Mouse (Mus musculus) forebrain, embryonic 16.5 days (tissue): Measurements from ENCODE around the gene Map3k5. TPM values are rescaled to one million over a fixed set of nuclear protein-coding genes. Genes with fewer than 3 reads are reported as not detected.
A peak's percentile ranks its signal among the peaks of the same experiment; 100 is the strongest.

Experiments used
- ATAC-seq: fragments of 200-750 bp; cut with Nextera tagmentation; 2 replicates; pipeline ENCODE4 v1.8.0; 2017; ENCODE audit warnings: mild to moderate bottlenecking, moderate library complexity
- H3K27ac ChIP-seq: fragments of 300-500 bp; sonication (generic); 2 replicates; pipeline ENCODE4 v1.5.1; 2014; ENCODE audit warnings: low read length, control low read depth
- H3K27me3 ChIP-seq: fragments of 300-500 bp; sonication (generic); replicated peaks from 2 replicates; pipeline ENCODE4 v1.6.1; 2014; ENCODE audit warnings: low read length; ENCODE audit not compliant: control insufficient read depth, insufficient read depth
- H3K36me3 ChIP-seq: fragments of 300-500 bp; sonication (generic); 2 replicates; pipeline ENCODE4 v1.6.1; 2014; ENCODE audit not compliant: control insufficient read depth, insufficient read depth
- H3K4me1 ChIP-seq: fragments of 300-500 bp; sonication (generic); replicated peaks from 2 replicates; pipeline ENCODE4 v1.6.1; 2014; ENCODE audit warnings: low read length; ENCODE audit not compliant: control insufficient read depth, insufficient read depth
- H3K4me2 ChIP-seq: fragments of 300-500 bp; sonication (generic); 2 replicates; pipeline ENCODE4 v1.6.1; 2014; ENCODE audit warnings: mild to moderate bottlenecking, low read length, control low read depth
- H3K4me3 ChIP-seq: fragments of 300-500 bp; sonication (generic); replicated peaks from 2 replicates; pipeline ENCODE4 v1.5.1; 2014; ENCODE audit warnings: mild to moderate bottlenecking, low read length, control low read depth
- H3K9ac ChIP-seq: fragments of 300-500 bp; sonication (generic); replicated peaks from 2 replicates; pipeline ENCODE4 v1.6.1; 2014; ENCODE audit warnings: low read depth, low read length, control low read depth
- H3K9me3 ChIP-seq: fragments of 300-500 bp; sonication (generic); 2 replicates; pipeline ENCODE4 v1.6.1; 2016; ENCODE audit warnings: low read length; ENCODE audit not compliant: control insufficient read depth
- WGBS: fragments of 180-500 bp; shearing (Covaris S2); extraction: QIAGEN DNeasy Blood & Tissue Kit; methylation state at CpG from one replicate; pipeline ENCODE4 v1.1.7; 2014; 5-methylcytosine and 5-hydroxymethylcytosine counted together
- polyA plus RNA-seq: library from polyadenylated mRNA; unstranded; fragments of >200 nt; fragmentation: Nextera tagmentation; extraction: Ambion mirVana; gene quantifications from 2 replicates; pipeline ENCODE4 v1.2.1, GENCODE M21; 2015

Gene Map3k5
- polyA plus RNA-seq, 1 experiment from 2014 or later = 0.84 TPM

DNA sequence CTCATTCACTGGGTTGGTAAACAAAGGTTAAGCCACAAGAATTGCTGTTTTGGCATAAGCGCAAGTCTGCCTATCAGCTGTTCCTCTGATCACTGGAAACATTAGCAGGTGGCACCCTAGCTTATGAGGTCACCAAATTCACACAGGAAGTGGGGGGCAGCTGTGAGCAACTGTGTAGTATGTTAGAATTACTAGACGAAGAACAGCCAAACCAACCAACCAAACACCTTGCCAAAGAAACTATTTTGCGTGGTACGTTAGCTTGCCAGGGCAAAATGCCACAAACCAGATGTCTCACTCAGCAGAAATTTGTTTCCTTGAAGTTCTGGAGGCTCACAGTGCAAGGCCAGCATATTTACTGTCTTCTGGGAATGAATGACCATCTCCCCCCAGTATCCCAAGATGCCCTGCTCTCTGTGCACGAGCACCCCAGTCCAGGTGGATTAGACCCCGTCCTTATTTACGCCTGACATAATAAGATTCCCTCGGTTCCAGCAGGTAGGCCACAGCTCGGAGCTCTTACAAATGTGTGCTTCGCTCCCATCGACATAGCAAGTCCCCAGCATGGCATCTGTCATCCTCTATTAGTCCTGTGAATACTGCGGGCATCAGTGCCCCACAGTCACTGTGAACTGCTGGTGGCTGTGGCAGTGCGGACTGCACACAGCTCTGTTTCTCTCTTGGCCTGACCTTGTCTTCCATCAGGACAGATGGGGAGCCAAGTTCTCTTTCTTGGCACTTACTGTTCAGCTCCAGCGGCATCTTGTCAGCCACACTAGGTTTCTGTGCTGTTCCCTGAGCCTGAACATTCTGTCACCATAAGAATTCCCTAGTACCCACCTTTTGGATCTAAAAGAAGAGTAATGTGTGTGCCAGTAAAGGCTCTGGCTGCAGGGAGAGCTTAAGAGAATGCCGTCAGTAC lies 185.5 kb downstream of the Map3k5 start:
- Histone ChIP-seq H3K27ac (no peak overlapping the region), H3K36me3 (no peaks in the 10 kb centered on the region), H3K4me2 (no peak overlapping the region), H3K27me3 (no peaks in the 10 kb centered on the region), H3K9ac (no peak overlapping the region), H3K9me3 (no peaks in the 10 kb centered on the region), H3K4me3 (no peak overlapping the region), H3K4me1 (peaks cover 3% of the 10 kb centered on the region; the same call in 1 of the 2 replicates)
- 80% methylated on average over 15 of the region's 15 CpGs for WGBS
- no peak for ATAC-seq

DNA sequence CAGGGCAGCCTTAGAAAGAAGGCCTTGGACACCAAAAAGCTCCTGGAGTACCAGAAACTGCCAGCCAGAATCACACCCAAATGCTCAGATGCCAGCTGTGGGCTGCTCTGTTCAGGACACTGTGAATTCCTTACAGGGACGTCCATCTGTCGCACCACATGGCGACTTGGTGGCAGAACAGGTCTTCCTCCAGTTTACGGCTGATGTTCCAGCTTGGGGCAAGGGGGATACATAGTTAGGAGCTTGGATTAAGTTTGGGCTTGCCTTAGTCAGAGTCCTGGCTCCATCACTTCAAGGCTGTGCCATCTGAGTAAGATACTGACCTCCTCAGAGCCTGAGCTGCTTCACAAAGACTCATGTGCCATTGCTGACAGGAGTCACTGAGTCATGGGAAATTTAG lies 187.7 kb downstream of the Map3k5 start:
- ATAC-seq = no peak
- Histone ChIP-seq H3K27me3 (no peaks in the 10 kb centered on the region), H3K4me3 (no peak overlapping the region), H3K36me3 (no peaks in the 10 kb centered on the region), H3K9me3 (no peaks in the 10 kb centered on the region), H3K9ac (no peak overlapping the region), H3K4me1 (peaks cover 3% of the 10 kb centered on the region; the same call in 1 of the 2 replicates), H3K27ac (no peak overlapping the region), H3K4me2 (no peak overlapping the region)
- WGBS = 82% methylated on average over 4 of the region's 4 CpGs

DNA sequence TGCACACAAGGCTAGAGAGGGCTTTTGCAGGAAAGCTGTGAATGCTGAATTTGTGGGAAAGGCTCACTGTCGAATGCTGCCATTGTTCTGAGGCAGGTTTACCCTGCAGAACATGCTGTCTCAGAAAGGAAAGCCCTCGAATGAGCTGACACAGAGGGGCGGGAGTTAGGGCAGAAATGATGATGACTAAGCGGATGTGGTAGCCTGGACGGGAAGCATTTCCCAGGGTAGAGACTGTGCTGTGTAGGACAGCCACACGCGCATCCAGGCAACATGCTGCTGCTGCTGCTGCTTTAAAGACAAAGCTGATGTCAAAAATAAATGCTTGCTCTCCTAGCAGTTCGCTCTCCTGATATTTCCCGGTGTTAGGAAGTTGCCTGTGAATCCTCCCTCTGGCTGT lies 189.1 kb downstream of the Map3k5 start:
- H3K27ac ChIP-seq = no peak overlapping the region
- peak; percentile 54 for ATAC-seq

DNA sequence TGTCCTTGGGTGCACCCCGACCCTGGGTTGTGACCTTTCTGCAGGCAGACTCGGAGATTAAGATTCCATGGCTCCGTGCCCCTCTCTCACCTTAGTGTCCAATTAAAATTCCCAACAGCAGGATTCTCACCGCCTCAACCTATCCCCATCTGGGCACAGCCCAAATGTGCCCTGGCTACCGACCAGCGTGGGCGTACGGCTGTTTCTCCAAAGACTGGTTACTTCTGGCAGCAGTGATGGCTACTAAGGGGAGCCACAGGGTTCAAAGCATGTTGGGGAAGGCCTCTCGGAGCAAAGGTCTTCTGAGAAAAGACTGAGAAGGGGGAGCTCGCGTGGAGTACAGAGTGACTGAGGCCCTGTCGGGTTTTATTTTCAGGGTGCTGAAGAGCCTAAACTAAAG lies 190.3 kb downstream of the Map3k5 start:
- no peak for ATAC-seq
- H3K27me3 ChIP-seq = no peaks in the 10 kb centered on the region
- H3K9ac ChIP-seq = no peak overlapping the region
- no peaks in the 10 kb centered on the region for H3K36me3 ChIP-seq
- peaks cover 3% of the 10 kb centered on the region; the same call in 1 of the 2 replicates for H3K4me1 ChIP-seq
- H3K27ac ChIP-seq = no peak overlapping the region
- WGBS = 88% methylated on average over 12 of the region's 12 CpGs
- no peaks in the 10 kb centered on the region for H3K9me3 ChIP-seq
- no peak overlapping the region for H3K4me3 ChIP-seq
- H3K4me2 ChIP-seq = no peak overlapping the region

More for the DNA sequence above, 189.1 kb downstream of the Map3k5 start:
- peaks cover 3% of the 10 kb centered on the region; the same call in 1 of the 2 replicates for H3K4me1 ChIP-seq
- 40% methylated on average over 9 of the region's 9 CpGs for WGBS
- no peak overlapping the region for H3K4me3 ChIP-seq
- no peaks in the 10 kb centered on the region for H3K27me3 ChIP-seq
- H3K9me3 ChIP-seq = no peaks in the 10 kb centered on the region
- no peak overlapping the region for H3K9ac ChIP-seq
- H3K36me3 ChIP-seq = no peaks in the 10 kb centered on the region
- H3K4me2 ChIP-seq = no peak overlapping the region

DNA sequence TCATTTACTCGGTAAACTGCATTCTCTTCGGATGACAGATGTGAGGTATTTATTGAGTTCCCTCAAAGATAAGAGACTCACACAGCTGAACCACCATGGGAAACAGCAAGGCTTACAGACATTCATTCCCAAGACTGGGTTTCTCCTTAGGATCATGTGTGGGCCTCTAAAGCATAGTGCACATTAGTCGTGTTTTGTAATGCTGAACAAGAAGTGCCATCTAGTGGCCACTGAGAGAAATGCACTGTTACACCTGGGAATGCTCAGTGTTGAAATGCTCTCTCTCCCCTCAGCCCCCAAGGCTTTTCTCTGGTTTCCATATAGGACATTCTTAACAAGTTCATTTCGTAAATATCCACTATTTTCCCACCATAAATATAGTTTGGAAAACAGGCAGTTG lies 191.0 kb downstream of the Map3k5 start:
- Histone ChIP-seq H3K36me3 (no peaks in the 10 kb centered on the region), H3K4me2 (no peak overlapping the region), H3K27ac (no peak overlapping the region), H3K4me1 (peaks cover 3% of the 10 kb centered on the region; the same call in 1 of the 2 replicates), H3K9ac (no peak overlapping the region), H3K27me3 (no peaks in the 10 kb centered on the region), H3K4me3 (no peak overlapping the region), H3K9me3 (no peaks in the 10 kb centered on the region)
- ATAC-seq = peak; percentile 82
- WGBS = 52% methylated on average over 4 of the region's 4 CpGs

DNA sequence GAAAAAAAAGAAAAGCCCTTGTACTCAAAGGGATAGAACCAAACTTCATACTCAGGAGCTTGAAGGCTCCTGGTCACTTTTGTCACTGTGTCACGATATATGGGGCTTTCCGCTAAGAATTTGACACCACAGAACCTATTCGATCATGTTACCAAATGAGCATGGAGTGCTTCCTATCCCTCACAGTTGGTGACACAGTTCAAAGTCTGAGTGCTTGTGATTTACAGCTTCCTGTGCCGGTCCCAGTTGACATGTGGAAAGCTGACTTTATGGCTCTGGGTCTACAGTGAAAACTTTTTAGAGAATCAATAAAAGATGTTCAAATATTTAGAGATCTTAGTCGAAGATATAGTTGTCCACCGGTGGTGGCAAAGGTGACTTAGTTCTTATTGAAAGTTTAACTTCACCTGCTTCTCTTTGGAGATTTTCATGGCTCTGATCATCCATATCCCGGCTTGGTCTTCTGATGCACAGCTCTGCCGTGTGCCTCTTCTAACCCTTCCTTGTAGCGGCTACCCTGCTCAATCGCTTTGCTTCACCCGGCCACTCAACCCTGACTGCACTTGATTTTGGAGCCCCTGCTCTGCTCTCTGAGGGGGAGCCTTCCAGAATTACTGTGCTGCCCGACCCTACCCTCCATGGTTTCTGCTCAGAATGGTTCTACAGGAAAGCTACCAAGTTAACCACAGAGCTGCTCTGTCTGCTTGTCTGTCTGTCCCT lies 198.8 kb downstream of the Map3k5 start:
- no peak for ATAC-seq
- H3K36me3 ChIP-seq = no peaks in the 10 kb centered on the region
- no peaks in the 10 kb centered on the region for H3K9me3 ChIP-seq
- WGBS = 95% methylated on average over 12 of the region's 12 CpGs
- no peaks in the 10 kb centered on the region for H3K4me1 ChIP-seq
- H3K27ac ChIP-seq = no peak overlapping the region
- H3K27me3 ChIP-seq = no peaks in the 10 kb centered on the region
- no peak overlapping the region for H3K9ac ChIP-seq
- H3K4me2 ChIP-seq = no peak overlapping the region
- H3K4me3 ChIP-seq = no peak overlapping the region

DNA sequence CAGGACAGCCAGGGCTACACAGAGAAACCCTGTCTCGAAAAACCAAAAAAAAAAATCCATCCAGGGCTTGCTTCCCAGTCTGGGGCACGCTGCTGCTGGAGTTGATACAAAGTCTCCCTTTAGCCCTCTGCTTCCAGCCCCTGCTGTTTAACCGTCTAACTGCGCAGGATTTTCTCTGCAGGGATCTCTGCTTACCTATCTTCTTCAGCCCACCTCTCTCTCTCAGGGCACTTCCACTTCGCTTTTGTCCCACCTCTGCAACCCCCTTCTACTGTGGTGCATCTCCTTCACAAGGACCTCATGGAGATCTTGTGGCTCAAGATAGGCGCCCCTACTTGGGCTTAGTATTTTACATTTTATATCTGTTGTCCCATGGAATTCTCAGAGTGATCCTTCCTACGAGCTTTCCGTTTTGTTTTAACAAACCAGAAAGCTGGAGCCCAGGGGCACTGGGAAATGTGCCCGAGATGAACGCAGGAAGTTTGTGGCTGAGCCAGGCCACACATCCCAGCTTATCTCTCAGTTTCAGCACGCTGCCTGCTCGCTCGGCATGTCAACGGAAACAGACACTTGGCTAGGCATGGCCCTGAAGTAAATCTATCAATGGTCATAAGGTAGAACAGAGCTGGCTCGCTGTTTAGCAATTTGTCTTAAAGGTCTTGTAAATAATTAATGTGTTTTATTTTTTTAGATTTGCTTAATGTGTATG lies 201.2 kb downstream of the Map3k5 start:
- WGBS = 80% methylated on average over 15 of the region's 15 CpGs
- H3K4me1 ChIP-seq = no peaks in the 10 kb centered on the region
- ATAC-seq = no peak

DNA sequence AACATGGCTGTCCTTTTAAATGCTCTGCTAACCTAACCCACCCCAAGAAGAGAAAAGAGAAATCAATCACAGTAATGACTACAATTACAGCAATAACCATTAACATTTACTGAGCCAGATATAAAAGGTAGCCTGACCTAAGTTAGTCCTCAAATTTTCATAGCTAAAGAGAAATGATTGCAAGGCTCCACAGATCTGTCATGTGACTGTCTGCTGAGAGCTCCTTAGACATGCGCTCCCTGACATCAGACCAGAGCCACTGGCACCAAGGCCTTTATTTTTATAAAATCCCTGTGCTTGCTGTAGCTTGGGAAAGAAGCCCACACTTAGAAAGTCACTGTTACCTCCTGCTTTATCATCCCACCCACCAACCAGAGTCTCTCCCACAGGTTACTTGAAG lies 202.2 kb downstream of the Map3k5 start:
- WGBS = 95% methylated on average over 1 of the region's 1 CpGs
- H3K4me3 ChIP-seq = no peak overlapping the region
- no peaks in the 10 kb centered on the region for H3K9me3 ChIP-seq
- no peaks in the 10 kb centered on the region for H3K4me1 ChIP-seq
- ATAC-seq = no peak
- no peak overlapping the region for H3K9ac ChIP-seq
- no peak overlapping the region for H3K4me2 ChIP-seq
- H3K36me3 ChIP-seq = no peaks in the 10 kb centered on the region
- H3K27me3 ChIP-seq = no peaks in the 10 kb centered on the region
- H3K27ac ChIP-seq = no peak overlapping the region

More for the DNA sequence above, 201.2 kb downstream of the Map3k5 start:
- Histone ChIP-seq H3K36me3 (no peaks in the 10 kb centered on the region), H3K27me3 (no peaks in the 10 kb centered on the region), H3K4me3 (no peak overlapping the region), H3K9ac (no peak overlapping the region), H3K9me3 (no peaks in the 10 kb centered on the region), H3K27ac (no peak overlapping the region), H3K4me2 (no peak overlapping the region)

DNA sequence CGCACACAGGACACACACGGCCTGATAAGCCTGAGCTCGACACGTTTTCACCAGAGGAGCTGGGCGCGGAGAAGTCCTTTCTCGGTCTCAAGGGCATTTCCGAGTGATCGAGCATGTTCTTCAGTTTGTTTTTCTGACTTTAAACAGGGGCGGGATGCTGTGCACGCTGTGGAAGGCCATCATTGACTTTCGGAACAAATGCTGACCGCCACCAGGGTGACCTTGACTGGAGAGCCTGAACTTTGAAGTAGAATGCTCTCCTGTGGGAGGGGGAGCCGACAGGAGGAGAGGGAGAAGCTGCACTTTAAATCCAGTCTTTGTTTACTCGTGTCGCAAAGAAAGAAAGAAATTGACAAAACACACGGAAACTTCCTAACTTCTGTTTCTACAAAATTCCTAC lies 207.1 kb downstream of the Map3k5 start:
- Histone ChIP-seq H3K9ac (no peak overlapping the region), H3K4me1 (no peaks in the 10 kb centered on the region), H3K4me2 (no peak overlapping the region), H3K27me3 (no peaks in the 10 kb centered on the region), H3K4me3 (no peak overlapping the region), H3K9me3 (no peaks in the 10 kb centered on the region), H3K36me3 (no peaks in the 10 kb centered on the region), H3K27ac (no peak overlapping the region)
- 67% methylated on average over 17 of the region's 17 CpGs for WGBS
- no peak for ATAC-seq
